Mouse (Mus musculus) testis, adult 2 months (tissue): ENCODE measurements around the gene Gm14692. TPM values are rescaled to one million over a fixed set of nuclear protein-coding genes. Genes with fewer than 3 reads are reported as not detected.
A peak's percentile ranks its signal among the peaks of the same experiment; 100 is the strongest.
"Not testable (repeated sequence)": the region's sequence is repeated elsewhere in the genome, so short reads cannot be mapped to it uniquely, and the experiment has no call there.

Experiments
- H3K27ac ChIP-seq: fragments of 200-500 bp; 2 replicates; pipeline ENCODE4 v1.5.1; 2012; ENCODE audit warnings: low read depth, low read length; ENCODE audit not compliant: control insufficient read depth, insufficient read depth
- H3K27me3 ChIP-seq: fragments of 200-500 bp; 2 replicates; pipeline ENCODE4 v1.6.1; 2012; ENCODE audit warnings: mild to moderate bottlenecking, low read length, moderate library complexity; ENCODE audit not compliant: control insufficient read depth, insufficient read depth
- H3K36me3 ChIP-seq: fragments of 200-500 bp; 2 replicates; pipeline ENCODE4 v1.6.1; 2012; ENCODE audit warnings: mild to moderate bottlenecking, low read length; ENCODE audit not compliant: control insufficient read depth, insufficient read depth
- H3K4me1 ChIP-seq: fragments of 200-500 bp; 2 replicates; pipeline ENCODE4 v1.6.1; 2012; ENCODE audit warnings: low read length; ENCODE audit not compliant: control insufficient read depth, insufficient read depth
- H3K4me3 ChIP-seq: fragments of 200-500 bp; 2 replicates; pipeline ENCODE4 v1.5.1; 2012; ENCODE audit warnings: low read depth, mild to moderate bottlenecking, low read length, moderate library complexity, mixed read lengths; ENCODE audit not compliant: control insufficient read depth
- polyA plus RNA-seq: library from polyadenylated mRNA; depleted of rRNA; stranded (reverse); fragments of >200 nt; gene quantifications from 2 replicates; pipeline ENCODE4 v1.2.3, GENCODE M21; 2012; rRNA removed

Gm14692 gene
- polyA plus RNA-seq = 0.34 and 0.41 TPM in 2 replicates

GRCm38 (mm10) chrX:67695398-67695797 is at the start of gene Gm14692:
Gm14692 (plus strand) TSS chrX:67695698.
- H3K4me3 ChIP-seq = peak within 1 kb of the TSS; percentile 27
- not testable (repeated sequence) for H3K36me3 ChIP-seq, H3K4me1 ChIP-seq, H3K27me3 ChIP-seq
- peak within 1 kb of the TSS; percentile 85 for H3K27ac ChIP-seq

GRCm38 (mm10) chrX:67693462-67693861 is 2.0 kb upstream of the Gm14692 start, which contains the start of gene Gm1140:
Gm1140 (minus strand) TSS chrX:67693562.
- not testable (repeated sequence) for H3K36me3 ChIP-seq, H3K4me1 ChIP-seq, H3K27me3 ChIP-seq
- Histone ChIP-seq H3K27ac (peak within 1 kb of the TSS; percentile 85), H3K4me3 (peak within 1 kb of the TSS; percentile 27; the same call in 1 of the 2 replicates)

Other genes starting within 250 kb of the Gm14692 start
- 0.34 and 0.41 TPM in 2 replicates for gene Gm1140, start 2.1 kb upstream of the Gm14692 start, polyA plus RNA-seq
- gene 4933436I01Rik, start 225.8 kb downstream of the Gm14692 start, polyA plus RNA-seq = 5.0 and 7.7 TPM in 2 replicates